Comparison of ENCODE assay signal across 16 mouse cellular contexts in genomic region chr16:24443555-24443954, GRCm38 (mm10). TPM values are rescaled to one million over a fixed set of nuclear protein-coding genes. Genes with fewer than 3 reads are reported as not detected.
DNase-seq lines count a peak whose midpoint lies in the region; ATAC-seq and TF ChIP-seq lines count a peak whose summit lies in the region.
"Had no signal": no experiment of that assay in that cellular context is flagged by ENCODE, and none has a peak within 500 bp of the region (broad histone marks: within the 10 kb centered on the region; RNA-seq: fewer than 3 reads in every experiment).

No protein-coding gene starts in this region.

- no peak for DNase-seq in heart, embryonic 10.5 days (ENCODE audit: low spot score)
- DNase-seq in heart, postnatal 4 days, result no peak
- DNase-seq in kidney, postnatal 36 days, result no peak
- no peak for DNase-seq in limb, embryonic 14.5 days (ENCODE audit: low spot score)
- no peak for DNase-seq in left cerebral cortex, adult 9 months (ENCODE audit: low spot score in 2 of 2)
- no peak for DNase-seq in MN1 (ENCODE audit: low spot score)
- DNase-seq: adrenal gland, postnatal 36 days; B cell, adult 2 months; cerebellum, postnatal 36 days; kidney, adult 8-10 months; lung, postnatal 10 days; thymus, postnatal 25 days had no signal

- H3K4me3 ChIP-seq in heart, embryonic 10.5 days, result no peak overlapping the region
- no peak overlapping the region for H3K4me3 ChIP-seq in kidney, embryonic 15.5 days (replicated peaks)
- H3K4me3 ChIP-seq in embryonic facial prominence, embryonic 12.5 days, result no peak overlapping the region
- H3K4me3 ChIP-seq in limb, embryonic 14.5 days (replicated peaks; ENCODE audit: low read length), result no peak overlapping the region
- H3K4me3 ChIP-seq: erythroblast, embryonic 14.5 days; midbrain, embryonic 13.5 days had no signal

- H3K9ac ChIP-seq in kidney, embryonic 15.5 days, result no peak overlapping the region
- no peak overlapping the region for H3K9ac ChIP-seq in embryonic facial prominence, embryonic 12.5 days
- H3K9ac ChIP-seq in limb, embryonic 14.5 days (ENCODE audit: low read depth, low read length, severe bottlenecking), result no peak overlapping the region
- H3K9ac ChIP-seq: midbrain, embryonic 13.5 days had no signal

- no peaks in the 10 kb centered on the region for H3K9me3 ChIP-seq in heart, embryonic 10.5 days
- no peaks in the 10 kb centered on the region for H3K9me3 ChIP-seq in kidney, embryonic 15.5 days (replicated peaks)
- H3K9me3 ChIP-seq in embryonic facial prominence, embryonic 12.5 days, result no peaks in the 10 kb centered on the region
- no peaks in the 10 kb centered on the region for H3K9me3 ChIP-seq in limb, embryonic 14.5 days (ENCODE audit: control insufficient read depth, low read length)
- H3K9me3 ChIP-seq: midbrain, embryonic 13.5 days had no signal

- 0 out of 2 replicates have a peak overlapping the region, but pooled peaks have one; percentile 52 for H3K27ac ChIP-seq in heart, embryonic 10.5 days
- peak overlapping the region; percentile 85 for H3K27ac ChIP-seq in kidney, embryonic 15.5 days
- H3K27ac ChIP-seq in embryonic facial prominence, embryonic 12.5 days, result peak overlapping the region; percentile 76
- peak overlapping the region; percentile 6; the same call in 1 of the 2 replicates for H3K27ac ChIP-seq in limb, embryonic 14.5 days (replicated peaks; ENCODE audit: low read depth, low read length)
- H3K27ac ChIP-seq: midbrain, embryonic 13.5 days had no signal

- peaks cover 20% of the 10 kb centered on the region for H3K36me3 ChIP-seq in heart, embryonic 10.5 days
- H3K36me3 ChIP-seq in kidney, embryonic 15.5 days, result peaks cover 7% of the 10 kb centered on the region; the same call in 1 of the 2 replicates
- H3K36me3 ChIP-seq in embryonic facial prominence, embryonic 12.5 days, result no peaks in the 10 kb centered on the region; the same call in 1 of the 2 replicates
- peaks cover 5% of the 10 kb centered on the region; the same call in 1 of the 2 replicates for H3K36me3 ChIP-seq in limb, embryonic 14.5 days (ENCODE audit: control insufficient read depth, insufficient read depth, low read length)
- H3K36me3 ChIP-seq: midbrain, embryonic 13.5 days had no signal

- no peak for ATAC-seq in kidney, embryonic 15.5 days (replicated peaks; ENCODE audit: low FRiP score)
- ATAC-seq in embryonic facial prominence, embryonic 12.5 days (ENCODE audit: insufficient number of reproducible peaks, insufficient read depth, low FRiP score, low TSS enrichment), result peak; percentile 38; the same call in 1 of the 2 replicates
- ATAC-seq in limb, embryonic 14.5 days (ENCODE audit: low FRiP score, low read depth), result no peak

- peaks cover 74% of the 10 kb centered on the region for H3K4me1 ChIP-seq in heart, embryonic 10.5 days
- H3K4me1 ChIP-seq in kidney, embryonic 15.5 days, result peaks cover 76% of the 10 kb centered on the region
- H3K4me1 ChIP-seq in embryonic facial prominence, embryonic 12.5 days, result peaks cover 33% of the 10 kb centered on the region
- H3K4me1 ChIP-seq in limb, embryonic 14.5 days (ENCODE audit: control insufficient read depth, insufficient read depth, low read length), result peaks cover 20% of the 10 kb centered on the region

- no peaks in the 10 kb centered on the region for H3K27me3 ChIP-seq in heart, embryonic 10.5 days (ENCODE audit: insufficient read depth, poor library complexity, severe bottlenecking)
- H3K27me3 ChIP-seq in kidney, embryonic 15.5 days, result no peaks in the 10 kb centered on the region
- no peaks in the 10 kb centered on the region for H3K27me3 ChIP-seq in embryonic facial prominence, embryonic 12.5 days
- no peaks in the 10 kb centered on the region for H3K27me3 ChIP-seq in limb, embryonic 14.5 days (ENCODE audit: control insufficient read depth, insufficient read depth, low read length)
- H3K27me3 ChIP-seq: midbrain, embryonic 13.5 days had no signal

- no peak for TF ChIP-seq POLR2A in limb, embryonic 14.5 days (IDR thresholded peaks at IDR 0.05; ENCODE audit: borderline replicate concordance, extremely low read depth, insufficient read depth, insufficient read length)

- no peak overlapping the region for H3K4me2 ChIP-seq in kidney, embryonic 15.5 days
- no peak overlapping the region for H3K4me2 ChIP-seq in embryonic facial prominence, embryonic 12.5 days (replicated peaks)
- no peak overlapping the region for H3K4me2 ChIP-seq in limb, embryonic 14.5 days (replicated peaks; ENCODE audit: low read depth, low read length, severe bottlenecking)
- H3K4me2 ChIP-seq: midbrain, embryonic 13.5 days had no signal

- 61% methylated on average over 5 of the region's 5 CpGs for whole genome bisulfite sequencing in heart, embryonic 10.5 days
- WGBS in kidney, embryonic 15.5 days, result 37% methylated on average over 5 of the region's 5 CpGs
- WGBS in embryonic facial prominence, embryonic 12.5 days, result 41% methylated on average over 5 of the region's 5 CpGs
- 42% methylated on average over 5 of the region's 5 CpGs for WGBS in limb, embryonic 14.5 days

RNA-seq across cellular contexts. Expression of gene Lpp, which starts 50.2 kb away (rescaled TPM):
- polyA plus RNA-seq in heart, embryonic 10.5 days (2016; fragmentation: Nextera tagmentation; extraction: Ambion mirVana), result 65.1 and 67.2 TPM in 2 replicates
- total RNA-seq in heart, postnatal 4 days (2021), result 10 to 100 TPM; 77.6 to 80.1 TPM
- polyA plus RNA-seq in kidney, embryonic 15.5 days (2015; fragmentation: Nextera tagmentation; extraction: Ambion mirVana), result 50.8 and 58.6 TPM in 2 replicates
- 45.1 and 45.6 TPM in 2 replicates for polyA plus RNA-seq in embryonic facial prominence, embryonic 12.5 days (2016; fragmentation: Nextera tagmentation; extraction: Ambion mirVana)
- 15.1 and 16.5 TPM in 2 replicates for polyA plus RNA-seq in limb, embryonic 14.5 days (2012; rRNA removed)
- polyA plus RNA-seq in limb, embryonic 14.5 days (2014; fragmentation: Nextera tagmentation; extraction: Ambion mirVana), result 46.7 and 52.4 TPM in 2 replicates
- polyA plus RNA-seq: erythroblast, embryonic 14.5 days had no signal

Comparison
In these comparisons a context has a peak if more than half of its experiments do, and no peak if none do; other contexts are left out.
1. H3K27ac ChIP-seq: peak in every context shown above with its lines; median percentile 85 in kidney, embryonic 15.5 days; 76 in embryonic facial prominence, embryonic 12.5 days; 52 in heart, embryonic 10.5 days; 6 in limb, embryonic 14.5 days.